Mouse (Mus musculus) monocyte, adult 5-6 weeks (primary cell): ENCODE data around the gene Nprl2. TPM values are rescaled to one million over a fixed set of nuclear protein-coding genes. Genes with fewer than 3 reads are reported as not detected.

Experiments used
- ATAC-seq: fragments of 153-309, 156-312 bp; replicated peaks from 2 replicates; pipeline ENCODE4 v1.8.0; 2017; ENCODE audit warnings: mild to moderate bottlenecking; ENCODE audit not compliant: low TSS enrichment, insufficient number of reproducible peaks, severe bottlenecking, poor library complexity, low FRiP score
- total RNA-seq: library from RNA; stranded (forward); fragments of 200-1000, 200-491, 200-594 nt; gene quantifications from 3 replicates; pipeline ENCODE4 v1.2.3, GENCODE M21; 2017

Nprl2 gene
- total RNA-seq, 1 experiment from 2014 or later, result 18.7 TPM

DNA sequence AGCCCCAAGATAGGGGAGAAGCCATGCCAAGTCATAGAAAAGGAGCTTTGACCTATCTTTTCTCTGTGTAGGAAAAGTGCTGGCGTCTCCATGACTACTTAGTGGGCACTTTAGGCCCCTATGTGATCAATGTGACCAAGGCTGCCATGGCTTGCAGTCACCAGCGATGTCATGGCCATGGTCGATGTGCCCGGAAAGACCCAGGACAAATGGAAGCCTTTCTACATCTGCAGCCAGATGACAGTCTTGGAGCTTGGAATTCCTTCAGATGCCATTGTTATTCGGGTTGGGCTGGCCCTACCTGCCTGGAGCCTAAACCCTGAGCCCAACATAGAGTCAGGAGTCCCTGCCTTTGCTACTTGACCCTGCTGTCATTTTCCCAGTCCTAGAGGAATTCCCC lies 44.5 kb downstream of the Nprl2 start:
- no peak for ATAC-seq

- ATAC-seq, result peak; percentile 97
Observed at GRCm38 (mm10) chr9:107586974-107587832, 45.2 kb downstream of the Nprl2 start, which contains the start of gene Ifrd2. Ifrd2 (plus strand) TSS chr9:107587642.

DNA sequence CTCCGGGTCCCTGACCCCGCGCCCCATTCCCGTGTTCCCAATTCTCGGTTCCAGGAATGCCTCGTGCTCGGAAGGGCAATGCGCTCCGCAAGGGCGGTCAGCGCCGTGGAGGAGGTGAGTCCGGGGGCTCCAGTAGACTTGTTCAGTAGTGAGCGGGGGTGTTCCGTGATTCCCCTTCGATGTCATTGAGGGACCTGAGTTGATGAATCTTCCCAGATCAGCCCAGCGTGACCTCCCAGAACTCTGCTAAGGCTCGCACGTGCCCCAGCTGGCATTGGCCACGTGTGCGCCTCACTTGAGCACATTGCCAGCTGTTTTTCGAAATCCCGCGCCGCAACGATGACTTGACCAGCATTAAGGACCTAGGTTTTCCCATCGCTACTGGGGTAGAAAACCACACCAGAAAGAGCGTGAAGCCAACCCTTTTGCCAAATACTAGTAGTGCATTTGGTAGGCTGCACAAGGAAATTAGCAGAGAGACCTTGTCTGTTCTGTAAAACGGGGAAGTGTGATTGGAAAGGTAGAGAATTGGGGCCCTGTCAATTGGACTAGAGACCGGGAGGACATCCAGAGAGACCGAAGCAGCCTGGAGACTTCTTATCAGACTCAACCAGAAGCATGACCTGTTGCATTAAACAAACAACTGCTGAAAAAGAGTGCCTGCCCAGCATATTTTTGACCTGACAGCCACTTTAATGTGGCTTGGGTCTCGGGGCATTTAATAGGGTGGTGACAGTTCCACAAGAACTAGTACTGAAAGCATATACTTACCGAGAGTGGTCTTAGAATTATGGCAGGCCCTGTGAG lies 46.0 kb downstream of the Nprl2 start:
- no peak; the same call in 1 of the 2 replicates for ATAC-seq

DNA sequence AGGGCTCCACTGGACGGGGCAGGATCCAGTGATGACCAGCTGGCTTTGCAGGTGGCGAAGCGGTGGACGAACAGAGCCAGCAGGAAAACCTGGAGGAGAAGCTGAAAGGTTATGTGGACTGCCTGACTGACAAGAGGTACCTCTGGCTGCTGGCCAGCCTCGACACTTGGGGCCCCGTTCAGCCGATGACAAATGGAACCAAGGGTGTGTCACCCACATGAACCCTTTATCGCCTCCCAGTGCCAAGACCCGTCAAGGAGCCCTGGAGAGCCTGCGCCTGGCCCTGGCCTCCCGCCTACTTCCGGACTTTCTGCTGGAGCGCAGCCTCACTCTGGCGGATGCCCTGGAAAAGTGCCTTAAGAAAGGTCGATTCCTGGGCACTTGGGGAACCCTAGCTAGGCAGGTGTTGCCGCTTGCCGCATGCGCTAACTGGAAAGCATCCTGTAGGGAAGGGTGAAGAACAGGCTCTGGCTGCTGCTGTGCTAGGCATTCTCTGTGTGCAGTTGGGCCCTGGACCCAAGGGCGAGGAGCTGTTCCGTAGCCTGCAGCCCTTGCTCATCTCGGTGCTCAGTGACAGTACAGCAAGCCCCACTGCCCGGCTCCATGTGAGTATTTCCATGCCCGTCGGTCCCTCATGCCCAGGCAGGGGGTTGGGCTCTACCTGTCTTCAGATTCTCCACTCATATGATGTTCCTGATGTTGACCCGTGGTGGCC lies 48.2 kb downstream of the Nprl2 start:
- ATAC-seq, result no peak

DNA sequence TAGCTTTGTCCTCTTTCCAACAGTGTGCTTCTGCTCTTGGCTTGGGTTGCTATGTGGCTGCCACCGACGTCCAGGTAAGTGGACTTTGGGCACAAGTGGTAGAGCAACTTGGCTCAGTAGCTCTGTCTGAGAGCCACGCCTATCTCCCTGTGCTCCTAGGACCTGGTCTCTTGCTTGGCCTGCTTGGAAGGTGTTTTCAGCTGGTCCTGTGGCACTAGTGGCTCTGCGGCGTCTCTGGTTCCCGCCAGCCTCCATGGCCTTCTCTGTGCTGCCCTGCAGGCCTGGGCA lies 48.7 kb downstream of the Nprl2 start:
- no peak for ATAC-seq

DNA sequence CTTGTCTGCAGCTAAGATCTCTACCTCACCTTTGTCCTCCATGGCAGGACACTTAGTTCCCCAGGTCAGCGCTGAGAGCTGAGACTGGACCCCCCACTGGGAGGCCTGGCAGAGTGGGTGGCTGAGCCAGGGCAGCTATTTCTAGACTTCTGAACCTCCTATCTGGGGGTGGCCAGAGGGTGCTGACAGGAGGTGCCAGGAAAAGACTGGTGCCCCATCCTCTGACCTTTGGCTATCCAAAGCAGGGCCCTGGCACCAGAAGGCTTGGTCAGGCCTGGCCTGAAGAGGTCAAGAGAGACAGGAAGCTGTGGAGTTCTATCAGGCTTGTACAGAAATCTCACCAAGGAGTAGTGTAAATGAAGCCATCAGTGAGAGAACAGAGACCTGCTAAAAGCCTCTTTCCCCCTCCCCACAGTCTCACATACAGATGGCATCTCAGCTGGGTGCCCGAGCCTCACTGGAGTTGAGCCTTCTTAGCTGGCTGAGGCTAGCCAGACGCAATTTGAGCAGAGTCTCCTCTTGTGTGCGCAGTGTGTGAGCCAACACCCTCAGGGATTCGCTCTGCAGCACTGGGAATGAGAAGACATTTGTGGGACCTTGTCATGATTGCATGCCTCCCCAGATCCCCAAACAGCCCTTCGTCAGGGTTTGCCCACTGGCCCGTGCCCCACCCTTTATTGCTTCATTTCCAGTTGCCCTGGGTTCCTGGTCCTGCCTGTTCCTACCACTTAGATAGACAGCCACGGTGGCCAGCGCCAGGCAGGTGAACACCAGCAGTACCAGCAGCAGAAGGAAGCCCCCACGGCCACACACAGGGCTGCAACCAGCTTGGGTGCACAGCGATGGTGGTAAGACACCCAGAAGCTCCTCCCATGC lies 51.3 kb downstream of the Nprl2 start:
- ATAC-seq, result peak; percentile 20; the same call in 1 of the 2 replicates

GRCm38 (mm10) chr9:107594281-107595062 lies 52.4 kb downstream of the Nprl2 start:
- no peak for ATAC-seq

Other genes with a start within 250 kb of the Nprl2 start
- gene Cish, start 246.2 kb upstream of the Nprl2 start, total RNA-seq, result 2.0 to 4.4 TPM (median 3.0 TPM) in 3 replicates
- gene Hemk1, start 203.9 kb upstream of the Nprl2 start, total RNA-seq, result 4.7 to 6.5 TPM (median 5.1 TPM) in 3 replicates
- not detected in 3 replicates for gene 6430571L13Rik, start 201.6 kb upstream of the Nprl2 start, total RNA-seq
- gene Cacna2d2, start 142.6 kb upstream of the Nprl2 start, total RNA-seq, result not detected in 3 replicates
- 19.0 to 26.5 TPM (median 21.7 TPM) in 3 replicates for gene Tmem115, start 8.3 kb upstream of the Nprl2 start, total RNA-seq
- 8.0 to 27.2 TPM (median 14.4 TPM) in 3 replicates for gene Cyb561d2, start within 50 bp of the Nprl2 start, total RNA-seq
- 3.2 to 4.0 TPM in 2 of 3 replicates, not detected in the other for gene Zmynd10, start 5.1 kb downstream of the Nprl2 start, total RNA-seq
- 67.8 to 117 TPM (median 83.9 TPM) in 3 replicates for gene Rassf1, start 9.3 kb downstream of the Nprl2 start, total RNA-seq
- gene Tusc2, start 21.0 kb downstream of the Nprl2 start, total RNA-seq, result 16.0 to 23.9 TPM (median 21.4 TPM) in 3 replicates
- 1.1 to 2.5 TPM (median 2.3 TPM) in 3 replicates for gene Hyal2, start 25.7 kb downstream of the Nprl2 start, total RNA-seq
- gene Hyal1, start 34.7 kb downstream of the Nprl2 start, total RNA-seq, result 0.86 to 2.0 TPM in 2 of 3 replicates, not detected in the other
- 3.6 to 5.4 TPM (median 5.4 TPM) in 3 replicates for gene Naa80, start 36.7 kb downstream of the Nprl2 start, total RNA-seq
- 1.4 TPM in 1 of 3 replicates, not detected in the others for gene Hyal3, start 38.6 kb downstream of the Nprl2 start, total RNA-seq
- gene Ifrd2, start 45.4 kb downstream of the Nprl2 start, total RNA-seq, result 5.5 to 11.1 TPM (median 8.8 TPM) in 3 replicates
- gene Sema3b, start 67.0 kb downstream of the Nprl2 start, total RNA-seq, result 0.10 TPM in 1 of 3 replicates, not detected in the others
- 646 to 794 TPM (median 705 TPM) in 3 replicates for gene Gnai2, start 93.1 kb downstream of the Nprl2 start, total RNA-seq
- not detected in 3 replicates for gene Slc38a3, start 127.3 kb downstream of the Nprl2 start, total RNA-seq
- 1.8 TPM in 1 of 3 replicates, not detected in the others for gene Gnat1, start 137.5 kb downstream of the Nprl2 start, total RNA-seq
- not detected in 3 replicates for gene Sema3f, start 168.2 kb downstream of the Nprl2 start, total RNA-seq
- gene Rbm5, start 228.8 kb downstream of the Nprl2 start, total RNA-seq, result 339 to 489 TPM (median 412 TPM) in 3 replicates